Mouse (Mus musculus) heart, embryonic 12.5 days (tissue): ENCODE results near the gene Rasgrp2. TPM values are rescaled to one million over a fixed set of nuclear protein-coding genes. Genes with fewer than 3 reads are reported as not detected.

Experiments
- ATAC-seq: fragments of 200-750 bp; cut with Nextera tagmentation; 2 replicates; pipeline ENCODE4 v1.8.0; 2017; ENCODE audit warnings: moderate TSS enrichment, moderate library complexity; ENCODE audit not compliant: insufficient number of reproducible peaks, low FRiP score
- H3K27ac ChIP-seq: fragments of 300-500 bp; sonication (generic); 2 replicates; pipeline ENCODE4 v1.5.1; 2016; ENCODE audit warnings: mild to moderate bottlenecking, moderate library complexity; ENCODE audit not compliant: poor library complexity, severe bottlenecking
- H3K27me3 ChIP-seq: fragments of 300-500 bp; sonication (generic); replicated peaks from 2 replicates; pipeline ENCODE4 v1.6.1; 2016; ENCODE audit warnings: mild to moderate bottlenecking, moderate library complexity
- H3K36me3 ChIP-seq: fragments of 300-500 bp; sonication (generic); 2 replicates; pipeline ENCODE4 v1.6.1; 2016; ENCODE audit warnings: mild to moderate bottlenecking, moderate library complexity
- H3K4me1 ChIP-seq: fragments of 300-500 bp; sonication (generic); replicated peaks from 2 replicates; pipeline ENCODE4 v1.6.1; 2016; ENCODE audit warnings: mild to moderate bottlenecking
- H3K4me2 ChIP-seq: fragments of 300-500 bp; sonication (generic); 2 replicates; pipeline ENCODE4 v1.6.1; 2016; ENCODE audit warnings: mild to moderate bottlenecking, moderate library complexity
- H3K4me3 ChIP-seq: fragments of 300-500 bp; sonication (generic); 2 replicates; pipeline ENCODE4 v1.5.1; 2016; ENCODE audit warnings: mild to moderate bottlenecking
- H3K9ac ChIP-seq: fragments of 300-500 bp; sonication (generic); 2 replicates; pipeline ENCODE4 v1.6.1; 2016; ENCODE audit warnings: mild to moderate bottlenecking, moderate library complexity
- H3K9me3 ChIP-seq: fragments of 300-500 bp; sonication (generic); replicated peaks from 2 replicates; pipeline ENCODE4 v1.6.1; 2016; ENCODE audit warnings: mild to moderate bottlenecking, moderate library complexity
- WGBS: fragments of 180-500 bp; shearing (Covaris S2); methylation state at CpG from one replicate; pipeline ENCODE4 v1.1.7; 2016; 5-methylcytosine and 5-hydroxymethylcytosine counted together
- polyA plus RNA-seq: library from polyadenylated mRNA; unstranded; fragments of >200 nt; fragmentation: Nextera tagmentation; extraction: Ambion mirVana; gene quantifications from 2 replicates; pipeline ENCODE4 v1.2.1, GENCODE M21; 2016

The Rasgrp2 gene
- polyA plus RNA-seq, 1 experiment from 2014 or later: 45.8 TPM

DNA sequence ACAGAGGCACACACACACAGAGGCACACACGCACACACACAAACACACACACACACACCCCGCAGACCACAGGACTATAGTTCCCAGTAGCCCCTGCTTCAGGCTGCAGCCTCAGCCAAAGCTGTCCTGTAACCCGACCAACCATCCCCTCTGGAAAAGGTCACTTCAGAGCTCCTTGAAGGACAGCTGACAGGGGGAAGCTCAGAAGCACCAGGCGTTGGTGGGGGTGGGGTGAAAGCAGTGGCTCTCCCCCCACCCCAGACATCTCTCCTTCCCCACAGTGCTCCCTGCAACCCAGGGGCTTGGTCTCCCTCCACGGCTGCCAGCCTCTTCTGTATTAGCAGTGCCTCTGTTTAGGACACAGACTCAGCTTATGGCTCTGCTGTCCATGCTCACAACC is 15.7 kb upstream of the Rasgrp2 start:
- Histone ChIP-seq H3K36me3 (peaks cover 34% of the 10 kb centered on the region), H3K9ac (peak overlapping the region; percentile 37; the same call in 1 of the 2 replicates), H3K27ac (peak overlapping the region; percentile 92), H3K27me3 (no peaks in the 10 kb centered on the region), H3K4me1 (peaks cover 50% of the 10 kb centered on the region), H3K9me3 (no peaks in the 10 kb centered on the region), H3K4me2 (peak overlapping the region; percentile 79), H3K4me3 (no peak overlapping the region)
- 32% methylated on average over 5 of the region's 5 CpGs for WGBS
- 0 out of 2 replicates have a peak, but pooled peaks have one; percentile 5 for ATAC-seq

DNA sequence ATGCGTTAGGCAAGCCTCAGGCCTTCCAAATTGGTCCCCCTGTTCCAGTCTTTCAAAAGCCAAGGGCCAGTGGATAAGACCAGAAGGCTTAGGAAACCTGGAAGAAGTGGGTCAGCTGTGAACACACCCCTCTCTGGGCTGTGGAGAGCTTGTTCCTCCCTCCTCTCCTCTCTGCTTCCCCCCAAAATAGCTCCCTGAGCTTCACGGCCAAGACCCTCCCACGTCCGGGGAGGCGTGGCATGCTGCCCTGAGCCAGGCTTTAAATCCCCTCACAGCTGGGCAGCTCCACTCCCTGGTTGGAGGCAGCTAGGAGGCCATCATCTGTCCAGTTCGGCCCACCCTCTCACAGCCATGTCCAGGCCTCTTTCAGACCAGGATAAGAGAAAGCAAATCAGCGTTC is 15.0 kb upstream of the Rasgrp2 start, which contains the start of gene Pygm:
Gene Pygm (plus strand): TSS at position 272 of the 400 bp plus-strand sequence.
- Histone ChIP-seq H3K4me2 (peak within 1 kb of the TSS; percentile 79), H3K27ac (peak within 1 kb of the TSS; percentile 92), H3K4me3 (peak within 1 kb of the TSS; percentile 49), H3K27me3 (no peaks in the 10 kb centered on the region), H3K9me3 (no peaks in the 10 kb centered on the region), H3K4me1 (peaks cover 50% of the 10 kb centered on the region), H3K36me3 (peaks cover 34% of the 10 kb centered on the region), H3K9ac (peak within 1 kb of the TSS; percentile 76)
- WGBS: 7% methylated on average over 7 of the region's 7 CpGs
- ATAC-seq: peak; percentile 63

DNA sequence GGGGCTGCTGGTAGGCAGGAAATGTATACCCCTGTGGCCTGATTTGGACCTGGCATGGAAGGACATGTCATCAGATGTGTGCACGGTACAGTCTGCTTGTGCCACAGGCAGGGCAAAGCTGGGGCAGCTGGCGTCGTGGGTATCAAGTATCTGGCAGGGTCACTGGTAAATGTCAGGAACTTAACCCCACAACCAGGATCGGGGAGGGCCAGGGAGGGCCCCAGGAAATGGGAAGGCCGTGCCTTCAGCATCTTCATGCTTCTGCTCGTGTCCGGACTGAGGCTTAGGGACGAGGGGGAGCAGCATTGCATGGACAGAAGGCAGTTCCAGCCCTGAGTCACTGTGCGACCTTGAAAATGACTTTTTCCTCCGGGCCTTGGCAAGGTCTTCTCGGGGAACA is 14.2 kb upstream of the Rasgrp2 start:
- peak overlapping the region; percentile 79 for H3K4me2 ChIP-seq
- no peak for ATAC-seq
- H3K4me1 ChIP-seq: peaks cover 58% of the 10 kb centered on the region
- peaks cover 40% of the 10 kb centered on the region for H3K36me3 ChIP-seq
- no peaks in the 10 kb centered on the region for H3K27me3 ChIP-seq
- no peaks in the 10 kb centered on the region for H3K9me3 ChIP-seq
- H3K27ac ChIP-seq: peak overlapping the region; percentile 92
- peak overlapping the region; percentile 49 for H3K4me3 ChIP-seq
- H3K9ac ChIP-seq: peak overlapping the region; percentile 76
- WGBS: 40% methylated on average over 11 of the region's 11 CpGs

DNA sequence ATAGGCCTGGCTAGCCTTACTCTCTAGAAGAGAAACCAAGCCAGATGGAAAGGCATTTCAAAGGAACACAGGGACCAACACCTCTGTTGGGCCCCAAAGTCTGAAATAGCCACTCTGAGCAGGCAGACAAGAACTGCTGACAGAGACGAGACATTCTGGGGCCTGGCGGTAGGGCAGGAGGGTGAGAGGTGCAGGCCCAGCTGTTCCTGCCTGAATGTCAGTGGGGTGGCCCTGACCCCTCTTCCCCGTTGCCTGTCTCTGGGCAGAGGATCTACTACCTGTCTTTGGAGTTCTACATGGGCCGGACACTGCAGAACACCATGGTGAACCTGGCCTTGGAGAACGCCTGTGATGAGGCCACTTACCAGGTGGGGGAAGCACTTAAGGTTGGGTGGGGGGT is 13.7 kb upstream of the Rasgrp2 start:
- H3K4me2 ChIP-seq: peak overlapping the region; percentile 79
- peaks cover 44% of the 10 kb centered on the region for H3K36me3 ChIP-seq

DNA sequence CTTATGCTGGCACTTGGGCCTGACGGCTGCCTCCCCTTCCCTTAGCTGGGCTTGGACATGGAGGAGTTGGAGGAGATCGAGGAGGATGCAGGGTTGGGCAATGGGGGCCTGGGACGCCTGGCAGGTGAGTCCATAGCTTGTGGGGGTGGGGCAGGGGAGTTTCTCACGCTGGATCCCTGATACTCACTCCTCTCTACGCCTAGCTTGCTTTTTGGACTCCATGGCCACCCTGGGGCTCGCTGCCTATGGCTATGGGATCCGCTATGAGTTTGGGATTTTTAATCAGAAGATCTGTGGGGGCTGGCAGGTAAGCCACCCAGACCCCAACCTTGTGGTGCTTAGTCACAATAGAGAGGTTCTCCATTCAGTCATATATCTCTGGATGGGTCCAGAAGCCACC is 13.3 kb upstream of the Rasgrp2 start:
- Histone ChIP-seq H3K9me3 (no peaks in the 10 kb centered on the region), H3K36me3 (peaks cover 44% of the 10 kb centered on the region), H3K4me2 (peak overlapping the region; percentile 79), H3K9ac (peak overlapping the region; percentile 76), H3K4me1 (peaks cover 58% of the 10 kb centered on the region), H3K27ac (peak overlapping the region; percentile 92), H3K4me3 (peak overlapping the region; percentile 49), H3K27me3 (no peaks in the 10 kb centered on the region)
- no peak for ATAC-seq
- 64% methylated on average over 7 of the region's 7 CpGs for WGBS

More for the DNA sequence above, 13.7 kb upstream of the Rasgrp2 start:
- no peak for ATAC-seq
- Histone ChIP-seq H3K4me3 (peak overlapping the region; percentile 49), H3K27me3 (no peaks in the 10 kb centered on the region), H3K9me3 (no peaks in the 10 kb centered on the region), H3K9ac (peak overlapping the region; percentile 76), H3K4me1 (peaks cover 58% of the 10 kb centered on the region), H3K27ac (peak overlapping the region; percentile 92)
- 51% methylated on average over 5 of the region's 5 CpGs for WGBS

DNA sequence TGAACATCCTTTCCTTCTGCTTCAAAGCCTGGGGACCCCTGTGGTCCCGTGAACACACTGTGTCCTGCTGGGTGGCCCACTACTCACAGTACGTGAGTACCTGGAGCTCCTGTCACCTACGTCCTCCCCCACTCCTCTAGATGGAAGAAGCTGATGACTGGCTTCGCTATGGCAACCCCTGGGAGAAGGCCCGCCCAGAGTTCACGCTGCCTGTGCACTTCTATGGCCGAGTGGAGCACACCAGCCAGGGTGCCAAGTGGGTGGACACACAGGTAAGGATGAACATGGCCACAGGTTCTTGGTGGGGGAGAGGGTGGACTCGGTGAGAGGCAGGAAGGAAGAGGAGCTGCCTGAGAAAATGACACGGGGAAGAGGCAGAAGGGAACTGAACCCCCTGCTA is 12.9 kb upstream of the Rasgrp2 start:
- Histone ChIP-seq H3K4me1 (peaks cover 58% of the 10 kb centered on the region), H3K9ac (peak overlapping the region; percentile 76), H3K4me3 (peak overlapping the region; percentile 49), H3K36me3 (peaks cover 44% of the 10 kb centered on the region), H3K4me2 (peak overlapping the region; percentile 79), H3K27ac (peak overlapping the region; percentile 92; the same call in 1 of the 2 replicates), H3K9me3 (no peaks in the 10 kb centered on the region), H3K27me3 (no peaks in the 10 kb centered on the region)
- ATAC-seq: no peak
- WGBS: 65% methylated on average over 9 of the region's 9 CpGs

DNA sequence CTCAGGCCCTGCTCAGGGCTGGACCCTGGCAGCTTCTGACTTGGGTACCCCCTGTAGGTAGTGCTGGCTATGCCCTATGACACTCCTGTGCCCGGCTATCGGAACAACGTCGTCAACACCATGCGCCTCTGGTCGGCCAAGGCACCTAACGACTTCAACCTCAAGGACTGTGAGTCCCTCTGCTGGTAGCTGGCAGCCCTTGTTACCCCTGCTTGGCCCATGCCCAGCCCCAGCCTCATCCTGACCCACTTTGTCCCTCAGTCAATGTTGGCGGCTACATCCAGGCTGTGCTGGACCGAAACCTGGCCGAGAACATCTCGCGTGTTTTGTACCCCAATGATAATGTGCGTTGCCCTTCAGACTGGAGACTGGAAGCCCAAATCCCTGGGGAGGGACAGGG is 11.1 kb upstream of the Rasgrp2 start:
- no peak overlapping the region for H3K4me2 ChIP-seq
- peaks cover 46% of the 10 kb centered on the region for H3K4me1 ChIP-seq
- H3K27ac ChIP-seq: no peak overlapping the region
- no peak overlapping the region for H3K4me3 ChIP-seq
- no peak for ATAC-seq
- WGBS: 75% methylated on average over 13 of the region's 13 CpGs
- H3K9ac ChIP-seq: no peak overlapping the region
- peaks cover 62% of the 10 kb centered on the region for H3K36me3 ChIP-seq
- H3K9me3 ChIP-seq: no peaks in the 10 kb centered on the region
- H3K27me3 ChIP-seq: no peaks in the 10 kb centered on the region

DNA sequence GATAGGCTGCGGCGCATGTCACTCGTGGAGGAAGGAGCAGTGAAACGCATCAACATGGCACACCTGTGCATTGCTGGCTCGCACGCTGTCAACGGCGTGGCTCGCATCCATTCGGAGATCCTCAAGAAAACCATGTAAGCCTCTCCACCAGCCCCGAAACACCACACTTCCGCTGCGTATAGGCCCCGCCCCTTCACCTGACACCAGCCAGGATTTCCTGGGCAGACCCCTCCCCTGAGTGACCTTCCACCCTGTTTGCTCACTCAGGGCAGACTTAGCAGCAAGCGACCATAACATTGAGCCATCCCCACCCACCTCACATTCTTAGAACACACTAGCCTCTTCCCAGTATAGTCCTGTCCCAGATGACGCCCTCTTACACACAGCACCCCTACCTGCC is 9.3 kb upstream of the Rasgrp2 start:
- peaks cover 70% of the 10 kb centered on the region for H3K36me3 ChIP-seq
- 26% methylated on average over 16 of the region's 16 CpGs for whole genome bisulfite sequencing
- no peak for ATAC-seq
- H3K4me1 ChIP-seq: peaks cover 28% of the 10 kb centered on the region
- H3K9me3 ChIP-seq: no peaks in the 10 kb centered on the region
- no peaks in the 10 kb centered on the region for H3K27me3 ChIP-seq
- peak overlapping the region; percentile 42 for H3K4me2 ChIP-seq
- H3K27ac ChIP-seq: no peak overlapping the region
- no peak overlapping the region for H3K9ac ChIP-seq
- peak overlapping the region; percentile 0; the same call in 1 of the 2 replicates for H3K4me3 ChIP-seq

DNA sequence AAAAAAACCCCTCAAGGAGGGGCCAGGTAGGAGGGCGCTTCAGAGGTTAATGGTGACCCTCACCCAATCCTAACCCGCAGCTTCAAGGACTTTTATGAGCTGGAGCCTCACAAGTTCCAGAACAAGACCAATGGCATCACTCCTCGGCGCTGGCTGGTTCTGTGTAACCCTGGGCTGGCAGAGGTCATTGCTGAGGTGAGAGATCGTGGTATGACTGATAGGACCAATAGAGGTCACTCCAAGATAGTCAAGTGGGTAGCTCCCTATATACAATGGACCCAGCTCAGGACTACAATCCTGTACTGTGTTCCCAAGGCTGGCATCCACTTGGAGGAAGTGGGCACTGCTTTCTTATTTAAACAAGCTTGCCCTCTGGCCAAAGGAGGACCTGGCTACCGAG is 8.9 kb upstream of the Rasgrp2 start:
- Histone ChIP-seq H3K36me3 (peaks cover 73% of the 10 kb centered on the region), H3K9me3 (no peaks in the 10 kb centered on the region), H3K4me2 (no peak overlapping the region), H3K27me3 (no peaks in the 10 kb centered on the region), H3K4me3 (no peak overlapping the region), H3K9ac (no peak overlapping the region), H3K4me1 (peaks cover 23% of the 10 kb centered on the region), H3K27ac (no peak overlapping the region)
- no peak; the same call in 1 of the 2 replicates for ATAC-seq
- 56% methylated on average over 6 of the region's 6 CpGs for WGBS

DNA sequence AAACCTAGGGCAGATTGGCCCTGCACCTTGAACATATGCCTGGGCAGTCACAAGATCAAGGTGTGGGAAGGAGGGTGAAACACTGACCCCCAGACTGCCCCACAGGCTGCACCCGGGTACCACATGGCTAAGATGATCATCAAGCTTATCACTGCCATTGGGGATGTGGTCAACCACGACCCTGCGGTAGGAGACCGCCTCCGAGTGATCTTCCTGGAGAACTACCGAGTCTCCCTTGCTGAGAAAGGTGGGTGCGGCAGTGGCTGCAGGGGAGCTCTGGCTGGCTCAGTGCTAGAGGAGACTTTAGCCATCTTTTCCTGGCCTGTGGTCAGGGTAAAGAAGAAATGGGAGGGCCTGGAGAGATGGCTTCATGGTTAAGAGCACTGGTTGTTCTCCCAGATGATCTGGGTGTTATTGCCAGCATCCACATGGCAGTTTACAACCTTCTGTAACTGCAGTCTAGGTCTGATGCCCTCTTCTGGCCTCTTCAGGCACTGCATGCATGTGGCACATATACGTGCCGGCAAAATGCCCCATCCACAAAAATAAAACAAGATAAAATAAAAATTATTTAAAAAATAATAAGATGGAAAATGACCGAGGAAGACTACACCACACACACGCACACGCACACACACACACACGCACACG is 6.3 kb upstream of the Rasgrp2 start:
- H3K9me3 ChIP-seq: no peaks in the 10 kb centered on the region
- ATAC-seq: no peak
- H3K36me3 ChIP-seq: peaks cover 71% of the 10 kb centered on the region
- WGBS: 88% methylated on average over 14 of the region's 14 CpGs
- H3K27me3 ChIP-seq: no peaks in the 10 kb centered on the region
- H3K4me2 ChIP-seq: no peak overlapping the region
- no peak overlapping the region for H3K4me3 ChIP-seq
- no peak overlapping the region for H3K9ac ChIP-seq
- no peak overlapping the region for H3K27ac ChIP-seq
- H3K4me1 ChIP-seq: peaks cover 8% of the 10 kb centered on the region

DNA sequence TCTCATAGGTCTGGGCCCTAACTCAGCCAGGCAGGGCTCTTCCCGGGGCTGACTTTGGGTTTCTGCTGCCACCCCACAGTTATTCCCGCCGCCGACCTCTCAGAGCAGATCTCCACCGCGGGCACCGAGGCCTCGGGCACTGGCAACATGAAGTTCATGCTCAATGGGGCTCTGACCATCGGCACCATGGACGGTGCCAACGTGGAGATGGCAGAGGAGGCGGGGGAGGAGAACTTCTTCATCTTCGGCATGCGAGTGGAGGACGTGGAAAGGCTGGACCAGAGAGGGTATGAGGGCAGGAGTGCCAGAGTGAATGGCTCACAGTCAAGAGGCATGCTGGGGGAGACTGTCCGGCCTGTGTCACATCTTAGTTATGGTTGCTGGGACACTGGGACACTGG is 5.5 kb upstream of the Rasgrp2 start:
- H3K9me3 ChIP-seq: no peaks in the 10 kb centered on the region
- H3K36me3 ChIP-seq: peaks cover 63% of the 10 kb centered on the region
- 86% methylated on average over 16 of the region's 16 CpGs for WGBS
- H3K4me3 ChIP-seq: no peak overlapping the region
- H3K4me1 ChIP-seq: peaks cover 14% of the 10 kb centered on the region
- H3K9ac ChIP-seq: no peak overlapping the region
- no peak overlapping the region for H3K4me2 ChIP-seq
- no peak overlapping the region for H3K27ac ChIP-seq
- ATAC-seq: no peak
- H3K27me3 ChIP-seq: no peaks in the 10 kb centered on the region

DNA sequence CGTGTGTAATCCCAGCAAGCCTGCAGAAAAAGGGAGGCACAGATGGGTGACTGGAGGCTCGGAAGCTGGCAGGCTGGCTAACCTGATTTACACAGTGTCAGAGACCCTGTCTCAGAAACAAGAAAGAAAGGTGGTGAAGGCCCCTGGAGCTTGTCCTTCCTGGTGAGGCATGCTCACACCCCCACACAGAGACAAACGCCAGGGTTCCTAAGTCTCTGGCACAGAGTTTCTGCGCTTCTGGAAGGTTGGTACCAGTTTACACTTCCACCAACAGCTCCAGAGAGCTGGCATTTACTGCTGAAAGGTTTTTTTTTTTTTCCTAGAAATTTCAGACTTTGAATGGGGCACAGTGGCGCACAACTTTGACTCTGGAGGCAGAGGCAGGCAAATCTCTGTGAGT is 2.9 kb upstream of the Rasgrp2 start:
- H3K27ac ChIP-seq: no peak overlapping the region
- no peak overlapping the region for H3K4me3 ChIP-seq
- H3K4me2 ChIP-seq: no peak overlapping the region
- ATAC-seq: no peak
- H3K36me3 ChIP-seq: peaks cover 38% of the 10 kb centered on the region
- peaks cover 29% of the 10 kb centered on the region for H3K4me1 ChIP-seq
- H3K27me3 ChIP-seq: no peaks in the 10 kb centered on the region
- WGBS: 89% methylated on average over 5 of the region's 5 CpGs
- no peaks in the 10 kb centered on the region for H3K9me3 ChIP-seq
- no peak overlapping the region for H3K9ac ChIP-seq
